Mouse (Mus musculus): Measurements from ENCODE around the gene Slc22a21. TPM values are rescaled to one million over a fixed set of nuclear protein-coding genes. Genes with fewer than 3 reads are reported as not detected.

Slc22a21 gene
- polyA plus RNA-seq, 1 experiment from 2014 or later: 3.6 TPM

- Histone ChIP-seq H3K27me3 (no peaks in the 10 kb centered on the region), H3K27ac (replicated peaks) (no peak overlapping the region), H3K4me3 (no peak overlapping the region), H3K36me3 (no peaks in the 10 kb centered on the region), H3K9me3 (no peaks in the 10 kb centered on the region), H3K9ac (no peak overlapping the region), H3K4me2 (no peak overlapping the region), H3K4me1 (replicated peaks) (no peaks in the 10 kb centered on the region)
- WGBS: 90% methylated on average over 3 of the region's 3 CpGs
- no peak for ATAC-seq (ENCODE audit: low read depth)
Measured at GRCm38 (mm10) chr11:53928585-53928984, 51.5 kb downstream of the Slc22a21 start.

- no peak overlapping the region for H3K4me3 ChIP-seq
- H3K4me1 ChIP-seq (replicated peaks): no peaks in the 10 kb centered on the region
- no peaks in the 10 kb centered on the region for H3K36me3 ChIP-seq
- H3K9me3 ChIP-seq: no peaks in the 10 kb centered on the region
- no peak overlapping the region for H3K9ac ChIP-seq
- H3K4me2 ChIP-seq: no peak overlapping the region
- no peaks in the 10 kb centered on the region for H3K27me3 ChIP-seq
- H3K27ac ChIP-seq (replicated peaks): no peak overlapping the region
- no peak for ATAC-seq (ENCODE audit: low read depth)
- whole genome bisulfite sequencing: 92% methylated on average over 5 of the region's 5 CpGs
Measured at GRCm38 (mm10) chr11:53926303-53926702, 53.8 kb downstream of the Slc22a21 start.

GRCm38 (mm10) chr11:53918851-53919250, 61.3 kb downstream of the Slc22a21 start:
- H3K9ac ChIP-seq: no peak overlapping the region
- H3K27me3 ChIP-seq: no peaks in the 10 kb centered on the region
- H3K9me3 ChIP-seq: no peaks in the 10 kb centered on the region
- 97% methylated on average over 4 of the region's 4 CpGs for WGBS
- no peaks in the 10 kb centered on the region for H3K4me1 ChIP-seq (replicated peaks)
- no peaks in the 10 kb centered on the region for H3K36me3 ChIP-seq
- no peak overlapping the region for H3K27ac ChIP-seq (replicated peaks)
- H3K4me2 ChIP-seq: no peak overlapping the region
- no peak for ATAC-seq (ENCODE audit: low read depth)
- H3K4me3 ChIP-seq: no peak overlapping the region

GRCm38 (mm10) chr11:53911011-53911410, 69.1 kb downstream of the Slc22a21 start:
- Histone ChIP-seq H3K27ac (replicated peaks) (no peak overlapping the region), H3K27me3 (no peaks in the 10 kb centered on the region), H3K4me1 (replicated peaks) (no peaks in the 10 kb centered on the region), H3K9me3 (no peaks in the 10 kb centered on the region), H3K36me3 (no peaks in the 10 kb centered on the region), H3K4me2 (no peak overlapping the region), H3K9ac (no peak overlapping the region), H3K4me3 (no peak overlapping the region)
- WGBS: 85% methylated on average over 4 of the region's 4 CpGs
- ATAC-seq (ENCODE audit: low read depth): no peak

- H3K9me3 ChIP-seq: no peaks in the 10 kb centered on the region
- H3K4me2 ChIP-seq: no peak overlapping the region
- no peaks in the 10 kb centered on the region for H3K27me3 ChIP-seq
- no peaks in the 10 kb centered on the region for H3K36me3 ChIP-seq
- no peak overlapping the region for H3K9ac ChIP-seq
- no peak overlapping the region for H3K27ac ChIP-seq (replicated peaks)
- WGBS: 94% methylated on average over 8 of the region's 8 CpGs
- ATAC-seq (ENCODE audit: low read depth): no peak
- no peak overlapping the region for H3K4me3 ChIP-seq
- H3K4me1 ChIP-seq (replicated peaks): no peaks in the 10 kb centered on the region
Measured at GRCm38 (mm10) chr11:53908686-53909085, 71.4 kb downstream of the Slc22a21 start.

- Histone ChIP-seq H3K9me3 (no peaks in the 10 kb centered on the region), H3K4me1 (replicated peaks) (no peaks in the 10 kb centered on the region), H3K27me3 (no peaks in the 10 kb centered on the region), H3K36me3 (no peaks in the 10 kb centered on the region), H3K9ac (no peak overlapping the region), H3K4me3 (no peak overlapping the region), H3K4me2 (no peak overlapping the region), H3K27ac (replicated peaks) (no peak overlapping the region)
- WGBS: 82% methylated on average over 9 of the region's 9 CpGs
- ATAC-seq (ENCODE audit: low read depth): no peak
Measured at GRCm38 (mm10) chr11:53904534-53904925, 75.6 kb downstream of the Slc22a21 start.

- no peaks in the 10 kb centered on the region for H3K27me3 ChIP-seq
- no peaks in the 10 kb centered on the region for H3K36me3 ChIP-seq
- no peaks in the 10 kb centered on the region for H3K4me1 ChIP-seq (replicated peaks)
- no peak overlapping the region for H3K4me3 ChIP-seq
- no peak for ATAC-seq (ENCODE audit: low read depth)
- no peak overlapping the region for H3K4me2 ChIP-seq
- H3K9me3 ChIP-seq: no peaks in the 10 kb centered on the region
- no peak overlapping the region for H3K27ac ChIP-seq (replicated peaks)
- no peak overlapping the region for H3K9ac ChIP-seq
- 55% methylated on average over 16 of the region's 16 CpGs for WGBS
Measured at GRCm38 (mm10) chr11:53903781-53904533, 76.2 kb downstream of the Slc22a21 start.

- Histone ChIP-seq H3K4me2 (no peak overlapping the region), H3K27me3 (no peaks in the 10 kb centered on the region), H3K27ac (replicated peaks) (no peak overlapping the region), H3K9ac (no peak overlapping the region), H3K4me3 (no peak overlapping the region), H3K9me3 (no peaks in the 10 kb centered on the region), H3K4me1 (replicated peaks) (no peaks in the 10 kb centered on the region), H3K36me3 (no peaks in the 10 kb centered on the region)
- no peak for ATAC-seq (ENCODE audit: low read depth)
- 94% methylated on average over 14 of the region's 14 CpGs for WGBS
Measured at GRCm38 (mm10) chr11:53902741-53903140, 77.4 kb downstream of the Slc22a21 start.

GRCm38 (mm10) chr11:53900991-53901390, 79.1 kb downstream of the Slc22a21 start:
- H3K4me2 ChIP-seq: no peak overlapping the region
- 79% methylated on average over 1 of the region's 1 CpGs for WGBS
- no peak for ATAC-seq (ENCODE audit: low read depth)
- H3K27me3 ChIP-seq: no peaks in the 10 kb centered on the region
- no peaks in the 10 kb centered on the region for H3K4me1 ChIP-seq (replicated peaks)
- no peak overlapping the region for H3K9ac ChIP-seq
- no peaks in the 10 kb centered on the region for H3K36me3 ChIP-seq
- H3K27ac ChIP-seq (replicated peaks): no peak overlapping the region
- no peak overlapping the region for H3K4me3 ChIP-seq
- H3K9me3 ChIP-seq: no peaks in the 10 kb centered on the region

- H3K4me3 ChIP-seq: no peak overlapping the region
- H3K27me3 ChIP-seq: no peaks in the 10 kb centered on the region
- no peak overlapping the region for H3K9ac ChIP-seq
- WGBS: 88% methylated on average over 6 of the region's 6 CpGs
- H3K9me3 ChIP-seq: no peaks in the 10 kb centered on the region
- ATAC-seq (ENCODE audit: low read depth): no peak
- no peaks in the 10 kb centered on the region for H3K4me1 ChIP-seq (replicated peaks)
- H3K27ac ChIP-seq (replicated peaks): no peak overlapping the region
- no peak overlapping the region for H3K4me2 ChIP-seq
- no peaks in the 10 kb centered on the region for H3K36me3 ChIP-seq
Measured at GRCm38 (mm10) chr11:53899981-53900380, 80.2 kb downstream of the Slc22a21 start.

Other genes starting within 250 kb of the Slc22a21 start
- 3.5 and 3.7 TPM in 2 replicates for gene Irf1, start 210.3 kb downstream of the Slc22a21 start, polyA plus RNA-seq (2015; fragmentation: Nextera tagmentation; extraction: Ambion mirVana)
- not detected in 2 replicates for gene Gm17334, start 207.1 kb downstream of the Slc22a21 start, polyA plus RNA-seq (2015; fragmentation: Nextera tagmentation; extraction: Ambion mirVana)
- gene Gm12216, start 121.1 kb downstream of the Slc22a21 start, polyA plus RNA-seq (2015; fragmentation: Nextera tagmentation; extraction: Ambion mirVana): 0.99 and 1.6 TPM in 2 replicates
- 8.5 and 9.3 TPM in 2 replicates for gene Slc22a5, start 88.7 kb downstream of the Slc22a21 start, polyA plus RNA-seq (2015; fragmentation: Nextera tagmentation; extraction: Ambion mirVana)
- 1.7 and 2.0 TPM in 2 replicates for gene Slc22a4, start 47.8 kb upstream of the Slc22a21 start, polyA plus RNA-seq (2015; fragmentation: Nextera tagmentation; extraction: Ambion mirVana)
- 33.0 and 37.2 TPM in 2 replicates for gene Pdlim4, start 88.7 kb upstream of the Slc22a21 start, polyA plus RNA-seq (2015; fragmentation: Nextera tagmentation; extraction: Ambion mirVana)
- gene P4ha2, start 119.8 kb upstream of the Slc22a21 start, polyA plus RNA-seq (2015; fragmentation: Nextera tagmentation; extraction: Ambion mirVana): 12.6 and 16.1 TPM in 2 replicates

All from neural tube, embryonic 13.5 days (tissue).